Mouse (Mus musculus) left cerebral cortex, postnatal 4 days (tissue): Measurements from ENCODE around the gene Tbc1d7. TPM values are rescaled to one million over a fixed set of nuclear protein-coding genes. Genes with fewer than 3 reads are reported as not detected.
A peak's percentile ranks its signal among the peaks of the same experiment; 100 is the strongest.

Experiments used
- DNase-seq: peaks from one replicate; pipeline ENCODE4 v3.0.0-alpha.2; 2022
- intact Hi-C: fragments of 180-260 bp; cut with DNase I; formaldehyde crosslinking; loops from one replicate; pipeline ENCODE4 v1.15.1; 2025
- total RNA-seq, 2 experiments: library from RNA; stranded (reverse); gene quantifications; 2 replicates each; pipeline ENCODE4 v1.2.3; 2021

Gene Tbc1d7
- total RNA-seq, 2 experiments from 2014 or later: 34.5 to 37.3 TPM

GRCm38 (mm10) chr13:43196000-43196399, 24.7 kb upstream of the Tbc1d7 start:
- intact Hi-C loops: no loop called here
- DNase-seq: no peak

GRCm38 (mm10) chr13:43193932-43194331, 22.6 kb upstream of the Tbc1d7 start:
- intact Hi-C loops: no loop called here
- DNase-seq: no peak

GRCm38 (mm10) chr13:43193266-43193665, 22.0 kb upstream of the Tbc1d7 start:
- intact Hi-C loops: no loop called here

GRCm38 (mm10) chr13:43191741-43192192, 20.5 kb upstream of the Tbc1d7 start:
- DNase-seq: no peak
- intact Hi-C loops: no loop called here

More at GRCm38 (mm10) chr13:43193266-43193665, 22.0 kb upstream of the Tbc1d7 start:
- no peak for DNase-seq

- intact Hi-C loops: no loop called here
Observed at GRCm38 (mm10) chr13:43191290-43191689, 20.0 kb upstream of the Tbc1d7 start.

GRCm38 (mm10) chr13:43187736-43188135, 16.4 kb upstream of the Tbc1d7 start:
- intact Hi-C loops: no loop called here
- no peak for DNase-seq

More at GRCm38 (mm10) chr13:43191290-43191689, 20.0 kb upstream of the Tbc1d7 start:
- DNase-seq: no peak

- intact Hi-C loops: loop anchor here (5.0 kb wide), 2 partner anchors 119 to 214 kb away; partner anchors contain the start of genes Gfod1 and Nol7
- DNase-seq: no peak
Observed at GRCm38 (mm10) chr13:43183248-43184055, 12.2 kb upstream of the Tbc1d7 start.

- intact Hi-C loops: loop anchor here (5.0 kb wide), 2 partner anchors 120 to 215 kb away; partner anchors contain the start of genes Gfod1 and Nol7
- peak; percentile 87 for DNase-seq
Observed at GRCm38 (mm10) chr13:43182465-43183201, 11.3 kb upstream of the Tbc1d7 start.

- intact Hi-C loops: loop anchor here (5.0 kb wide), 2 partner anchors 121 to 216 kb away; partner anchors contain the start of genes Gfod1 and Nol7
- DNase-seq: no peak
Observed at GRCm38 (mm10) chr13:43181104-43181503, 9.8 kb upstream of the Tbc1d7 start.

- no peak for DNase-seq
- intact Hi-C loops: loop anchor here (10.0 kb wide), 1 partner anchor 197 kb away; no protein-coding TSS in a partner anchor
Observed at GRCm38 (mm10) chr13:43177317-43177716, 6.0 kb upstream of the Tbc1d7 start.

GRCm38 (mm10) chr13:43176676-43177075, 5.4 kb upstream of the Tbc1d7 start:
- intact Hi-C loops: loop anchor here (10.0 kb wide), 1 partner anchor 198 kb away; no protein-coding TSS in a partner anchor
- DNase-seq: no peak

- peak; percentile 71 for DNase-seq
- intact Hi-C loops: loop anchor here (5.0 to 10.0 kb wide), 2 partner anchors 202 to 554 kb away; no protein-coding TSS in a partner anchor
Observed at GRCm38 (mm10) chr13:43173262-43173661, 2.0 kb upstream of the Tbc1d7 start.

- intact Hi-C loops: loop anchor here (5.0 to 10.0 kb wide), 2 partner anchors 203 to 555 kb away; no protein-coding TSS in a partner anchor
- DNase-seq: peak; percentile 31
Observed at GRCm38 (mm10) chr13:43172036-43172713, 874 bp upstream of the Tbc1d7 start.

- intact Hi-C loops: no loop called here
- DNase-seq: peak; percentile 48
Observed at GRCm38 (mm10) chr13:43167721-43168120, 3.6 kb downstream of the Tbc1d7 start.

- intact Hi-C loops: no loop called here
- DNase-seq: no peak
Observed at GRCm38 (mm10) chr13:43159429-43159828, 11.9 kb downstream of the Tbc1d7 start.

- no peak for DNase-seq
- intact Hi-C loops: no loop called here
Observed at GRCm38 (mm10) chr13:43158281-43158680, 13.0 kb downstream of the Tbc1d7 start.

- intact Hi-C loops: no loop called here
- no peak for DNase-seq
Observed at GRCm38 (mm10) chr13:43157370-43157769, 13.9 kb downstream of the Tbc1d7 start.

- no peak for DNase-seq
- intact Hi-C loops: no loop called here
Observed at GRCm38 (mm10) chr13:43152005-43152520, 19.2 kb downstream of the Tbc1d7 start.

GRCm38 (mm10) chr13:43149661-43150060, 21.6 kb downstream of the Tbc1d7 start:
- intact Hi-C loops: no loop called here
- DNase-seq: no peak

GRCm38 (mm10) chr13:43148692-43149091, 22.6 kb downstream of the Tbc1d7 start:
- no peak for DNase-seq
- intact Hi-C loops: no loop called here
